ENCODE assay signal across 10 mouse cellular contexts in the genomic region with DNA sequence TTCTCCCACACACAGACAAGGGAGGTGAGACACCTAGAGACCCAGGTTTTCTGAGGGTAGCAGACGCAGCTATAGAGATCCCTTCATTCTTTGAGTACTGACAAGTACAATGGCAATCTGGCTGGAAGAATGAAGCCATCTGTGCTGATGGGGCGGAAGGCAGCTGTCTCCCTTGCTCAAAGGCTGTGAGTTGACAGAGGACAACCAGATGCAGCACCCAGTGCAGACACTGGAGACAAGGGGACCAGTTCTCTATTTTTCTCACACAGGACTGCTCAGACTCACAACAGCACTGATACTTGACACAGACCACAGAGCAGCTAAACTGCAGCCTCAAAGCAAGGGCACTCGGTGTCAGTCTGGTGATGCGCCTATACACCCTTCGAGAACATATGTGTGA. TPM values are rescaled to one million over a fixed set of nuclear protein-coding genes. Genes with fewer than 3 reads are reported as not detected.
A peak's percentile ranks its signal among the peaks of the same experiment; 100 is the strongest.
DNase-seq lines count a peak whose midpoint lies in the region; ATAC-seq and TF ChIP-seq lines count a peak whose summit lies in the region.
"Had no signal": no experiment of that assay in that cellular context is flagged by ENCODE, and none has a peak within 500 bp of the region (broad histone marks: within the 10 kb centered on the region; RNA-seq: fewer than 3 reads in every experiment).

No protein-coding gene starts in this region.

- H3K4me2 ChIP-seq in lung, postnatal 0 days (replicated peaks; ENCODE audit: low read depth, low read length) = no peak overlapping the region
- H3K4me2 ChIP-seq: liver, embryonic 15.5 days had no signal

- ATAC-seq in lung, postnatal 0 days = no peak

- 0 out of 2 replicates have a peak, but pooled peaks cover 2% of the 10 kb centered on the region for H3K4me1 ChIP-seq in lung, postnatal 0 days (ENCODE audit: insufficient read depth, low read depth, low read length)
- H3K4me1 ChIP-seq in hindbrain, embryonic 10.5 days (replicated peaks) = peaks cover 46% of the 10 kb centered on the region
- peaks cover 32% of the 10 kb centered on the region for H3K4me1 ChIP-seq in limb, embryonic 10.5 days
- H3K4me1 ChIP-seq: liver, embryonic 15.5 days had no signal

- H3K4me3 ChIP-seq in lung, postnatal 0 days (ENCODE audit: low read depth, low read length) = no peak overlapping the region
- peak overlapping the region; percentile 55 for H3K4me3 ChIP-seq in hindbrain, embryonic 10.5 days
- peak overlapping the region; percentile 56; the same call in 1 of the 2 replicates for H3K4me3 ChIP-seq in limb, embryonic 10.5 days
- H3K4me3 ChIP-seq: liver, embryonic 15.5 days had no signal

- DNase-seq in lung, postnatal 0 days (ENCODE audit: low spot score) = peak; percentile 9
- DNase-seq in lung, adult 18-20 months = no peak
- DNase-seq in hindbrain, embryonic 10.5 days (ENCODE audit: low spot score) = peak; percentile 34
- DNase-seq in limb, embryonic 10.5 days (ENCODE audit: low spot score) = no peak
- DNase-seq in right cerebral cortex, postnatal 25 days = peak; percentile 60
- no peak for DNase-seq in testis, postnatal 14 days (ENCODE audit: low spot score)
- DNase-seq in cerebellum, adult 9-10 months = no peak
- DNase-seq in cerebellum, adult 11 months = no peak
- DNase-seq: adrenal gland, postnatal 25 days had no signal

- no peaks in the 10 kb centered on the region for H3K9me3 ChIP-seq in lung, postnatal 0 days (ENCODE audit: low read length)
- 0 out of 2 replicates have a peak, but pooled peaks cover 5% of the 10 kb centered on the region for H3K9me3 ChIP-seq in hindbrain, embryonic 10.5 days
- no peaks in the 10 kb centered on the region for H3K9me3 ChIP-seq in limb, embryonic 10.5 days (replicated peaks)
- H3K9me3 ChIP-seq: liver, embryonic 15.5 days had no signal

- TF ChIP-seq CTCF in lung, postnatal 0 days (IDR thresholded peaks at IDR 0.05) = no peak

- no peak overlapping the region for H3K27ac ChIP-seq in lung, postnatal 0 days (ENCODE audit: low read length)
- H3K27ac ChIP-seq in hindbrain, embryonic 10.5 days = no peak overlapping the region; the same call in 1 of the 2 replicates
- H3K27ac ChIP-seq in limb, embryonic 10.5 days = no peak overlapping the region
- H3K27ac ChIP-seq: liver, embryonic 15.5 days had no signal

- 59% methylated on average over 5 of the region's 5 CpGs for WGBS in lung, postnatal 0 days
- 56% methylated on average over 5 of the region's 5 CpGs for WGBS in hindbrain, embryonic 10.5 days
- 55% methylated on average over 5 of the region's 5 CpGs for whole genome bisulfite sequencing in limb, embryonic 10.5 days

- H3K9ac ChIP-seq in lung, postnatal 0 days (replicated peaks; ENCODE audit: low read depth) = no peak overlapping the region
- H3K9ac ChIP-seq: liver, embryonic 15.5 days had no signal

- no peak for TF ChIP-seq EP300 in lung, postnatal 0 days (IDR thresholded peaks at IDR 0.05)

- no peaks in the 10 kb centered on the region for H3K36me3 ChIP-seq in lung, postnatal 0 days (ENCODE audit: insufficient read depth, low read length)
- H3K36me3 ChIP-seq in hindbrain, embryonic 10.5 days = no peaks in the 10 kb centered on the region
- no peaks in the 10 kb centered on the region for H3K36me3 ChIP-seq in limb, embryonic 10.5 days
- H3K36me3 ChIP-seq: liver, embryonic 15.5 days had no signal

- peaks cover 16% of the 10 kb centered on the region for H3K27me3 ChIP-seq in lung, postnatal 0 days (replicated peaks; ENCODE audit: insufficient read depth, low read length)
- H3K27me3 ChIP-seq in hindbrain, embryonic 10.5 days (ENCODE audit: insufficient read depth, poor library complexity, severe bottlenecking) = peaks cover 67% of the 10 kb centered on the region
- H3K27me3 ChIP-seq in limb, embryonic 10.5 days (ENCODE audit: low read depth, poor library complexity, severe bottlenecking) = peaks cover 99% of the 10 kb centered on the region

RNA-seq across cellular contexts. Expression of a gene that starts 2.4 kb away (rescaled TPM):
- 0.43 and 0.51 TPM in 2 replicates for polyA plus RNA-seq in lung, postnatal 0 days (2015; fragmentation: Nextera tagmentation; extraction: Ambion mirVana)
- polyA plus RNA-seq in hindbrain, embryonic 10.5 days (2016; fragmentation: Nextera tagmentation; extraction: Ambion mirVana) = 0.68 and 1.8 TPM in 2 replicates
- polyA plus RNA-seq in limb, embryonic 10.5 days (2016; fragmentation: Nextera tagmentation; extraction: Ambion mirVana) = 0.16 and 0.18 TPM in 2 replicates
- polyA plus RNA-seq: liver, embryonic 15.5 days had no signal

RNA-seq across cellular contexts. Expression of a gene that starts 28.0 kb away (rescaled TPM):
- polyA plus RNA-seq in lung, postnatal 0 days (2015; fragmentation: Nextera tagmentation; extraction: Ambion mirVana) = 12.7 and 16.1 TPM in 2 replicates
- polyA plus RNA-seq in hindbrain, embryonic 10.5 days (2016; fragmentation: Nextera tagmentation; extraction: Ambion mirVana) = 2.6 and 3.3 TPM in 2 replicates
- 2.6 and 3.1 TPM in 2 replicates for polyA plus RNA-seq in limb, embryonic 10.5 days (2016; fragmentation: Nextera tagmentation; extraction: Ambion mirVana)

RNA-seq across cellular contexts. Expression of a gene that starts 29.7 kb away (rescaled TPM):
- 158 and 162 TPM in 2 replicates for polyA plus RNA-seq in lung, postnatal 0 days (2015; fragmentation: Nextera tagmentation; extraction: Ambion mirVana)
- polyA plus RNA-seq in hindbrain, embryonic 10.5 days (2016; fragmentation: Nextera tagmentation; extraction: Ambion mirVana) = 414 and 452 TPM in 2 replicates
- polyA plus RNA-seq in limb, embryonic 10.5 days (2016; fragmentation: Nextera tagmentation; extraction: Ambion mirVana) = 500 and 550 TPM in 2 replicates

RNA-seq across cellular contexts. Expression of a gene that starts 34.9 kb away (rescaled TPM):
- 0.53 and 0.57 TPM in 2 replicates for polyA plus RNA-seq in lung, postnatal 0 days (2015; fragmentation: Nextera tagmentation; extraction: Ambion mirVana)
- 0.73 and 0.82 TPM in 2 replicates for polyA plus RNA-seq in hindbrain, embryonic 10.5 days (2016; fragmentation: Nextera tagmentation; extraction: Ambion mirVana)
- 0.46 and 0.64 TPM in 2 replicates for polyA plus RNA-seq in limb, embryonic 10.5 days (2016; fragmentation: Nextera tagmentation; extraction: Ambion mirVana)

RNA-seq across cellular contexts. Expression of a gene that starts 49.4 kb away (rescaled TPM):
- polyA plus RNA-seq in lung, postnatal 0 days (2015; fragmentation: Nextera tagmentation; extraction: Ambion mirVana) = 282 and 294 TPM in 2 replicates
- 378 and 382 TPM in 2 replicates for polyA plus RNA-seq in hindbrain, embryonic 10.5 days (2016; fragmentation: Nextera tagmentation; extraction: Ambion mirVana)
- 396 and 427 TPM in 2 replicates for polyA plus RNA-seq in limb, embryonic 10.5 days (2016; fragmentation: Nextera tagmentation; extraction: Ambion mirVana)

Comparison
In these comparisons a context has a peak if more than half of its experiments do, and no peak if none do; other contexts are left out.
1. DNase-seq: peak in lung, postnatal 0 days (single experiment), hindbrain, embryonic 10.5 days (single experiment) and right cerebral cortex, postnatal 25 days (single experiment); none in lung, adult 18-20 months (0 of 2), limb, embryonic 10.5 days (single experiment), testis, postnatal 14 days (single experiment), cerebellum, adult 9-10 months (single experiment) and cerebellum, adult 11 months (single experiment).